Mouse (Mus musculus): Measurements from ENCODE around the gene Kif28. TPM values are rescaled to one million over a fixed set of nuclear protein-coding genes. Genes with fewer than 3 reads are reported as not detected.

Gene Kif28
- polyA plus RNA-seq (2012; ENCODE audit: insufficient read depth, insufficient read length, missing spikeins), result not detected in 2 replicates

DNA sequence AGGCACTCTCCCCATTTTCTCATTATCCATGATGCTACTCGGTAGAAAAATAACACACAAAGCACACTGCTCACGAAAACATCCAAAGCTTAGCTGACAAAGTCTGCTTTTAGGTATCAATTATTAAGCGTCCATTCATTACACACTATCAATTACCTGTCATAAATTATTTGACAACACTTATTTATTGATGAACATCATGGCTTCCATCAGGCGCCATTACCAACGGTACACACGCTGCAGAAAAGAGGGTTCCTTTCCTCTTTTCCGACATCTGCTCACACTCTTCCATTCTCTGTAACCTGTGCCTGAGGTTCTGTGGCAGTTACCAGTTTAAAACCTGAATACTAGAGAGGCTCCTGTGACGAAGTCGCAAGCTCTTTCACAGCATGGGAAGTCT lies at the start of gene Kif28:
Kif28 (minus strand) TSS at position 101 of the 400 bp plus-strand sequence.
- H3K27ac ChIP-seq (replicated peaks; ENCODE audit: low read depth, low read length), result no peak within 1 kb of the TSS
- no peak within 1 kb of the TSS for H3K4me3 ChIP-seq (ENCODE audit: insufficient read depth, low read depth, low read length)
- H3K4me1 ChIP-seq (ENCODE audit: control insufficient read depth, insufficient read depth, insufficient read length, low read length), result no peaks in the 10 kb centered on the region

DNA sequence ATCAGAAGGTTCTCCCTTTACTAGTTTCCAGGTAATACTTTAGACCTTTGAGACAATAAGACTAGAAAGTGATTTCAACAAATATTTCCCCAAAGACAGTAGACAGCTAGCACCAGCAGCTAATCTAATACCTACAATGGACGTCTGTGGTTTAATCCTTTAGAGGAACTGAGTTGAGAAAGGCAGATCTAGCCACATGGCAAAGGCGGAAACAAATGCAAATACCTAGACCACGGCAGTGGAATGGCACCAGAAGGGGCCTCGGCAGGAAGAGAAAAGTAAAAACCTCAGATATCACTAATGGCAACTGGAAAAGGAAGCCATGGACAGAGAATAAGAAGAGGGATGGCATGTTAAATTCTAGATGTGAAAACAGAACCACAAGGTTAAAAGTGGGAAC lies 42.2 kb upstream of the Kif28 start:
- Histone ChIP-seq H3K4me1 (ENCODE audit: control insufficient read depth, insufficient read depth, insufficient read length, low read length) (no peaks in the 10 kb centered on the region), H3K4me3 (ENCODE audit: insufficient read depth, low read depth, low read length) (no peak overlapping the region), H3K27ac (replicated peaks; ENCODE audit: low read depth, low read length) (no peak overlapping the region)

- Histone ChIP-seq H3K27ac (replicated peaks; ENCODE audit: low read depth, low read length) (no peak overlapping the region), H3K4me3 (ENCODE audit: insufficient read depth, low read depth, low read length) (no peak overlapping the region), H3K4me1 (ENCODE audit: control insufficient read depth, insufficient read depth, insufficient read length, low read length) (no peaks in the 10 kb centered on the region)
These were observed 40.4 kb upstream of the Kif28 start for GRCm38 (mm10) chr1:179785502-179785901.

GRCm38 (mm10) chr1:179784098-179784497 lies 39.0 kb upstream of the Kif28 start:
- no peak overlapping the region for H3K27ac ChIP-seq (replicated peaks; ENCODE audit: low read depth, low read length)
- H3K4me3 ChIP-seq (ENCODE audit: insufficient read depth, low read depth, low read length), result no peak overlapping the region
- H3K4me1 ChIP-seq (ENCODE audit: control insufficient read depth, insufficient read depth, insufficient read length, low read length), result no peaks in the 10 kb centered on the region

DNA sequence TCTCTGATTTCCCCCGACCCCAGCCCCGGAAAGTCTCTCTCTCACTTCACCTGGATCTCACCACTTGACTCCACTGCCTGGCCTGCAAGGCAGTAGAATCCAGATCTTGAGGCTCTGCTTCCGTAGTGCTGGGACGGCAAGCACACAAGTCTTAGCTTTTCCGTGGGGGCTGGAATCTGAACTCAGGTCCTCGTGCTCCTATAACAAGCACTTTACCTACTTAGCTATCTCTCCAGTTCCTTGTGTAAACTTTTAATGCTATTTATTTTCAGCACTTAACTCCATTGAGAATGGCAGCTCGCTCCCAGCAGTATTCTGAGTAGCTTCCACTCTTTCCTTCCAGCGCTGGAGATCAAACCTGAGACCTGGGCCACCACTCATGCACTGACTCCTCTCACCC lies 31.8 kb upstream of the Kif28 start:
- Histone ChIP-seq H3K27ac (replicated peaks; ENCODE audit: low read depth, low read length) (no peak overlapping the region), H3K4me3 (ENCODE audit: insufficient read depth, low read depth, low read length) (no peak overlapping the region), H3K4me1 (ENCODE audit: control insufficient read depth, insufficient read depth, insufficient read length, low read length) (no peaks in the 10 kb centered on the region)

GRCm38 (mm10) chr1:179760553-179760952 lies 15.5 kb upstream of the Kif28 start:
- Histone ChIP-seq H3K27ac (replicated peaks; ENCODE audit: low read depth, low read length) (no peak overlapping the region), H3K4me3 (ENCODE audit: insufficient read depth, low read depth, low read length) (no peak overlapping the region), H3K4me1 (ENCODE audit: control insufficient read depth, insufficient read depth, insufficient read length, low read length) (no peaks in the 10 kb centered on the region)

DNA sequence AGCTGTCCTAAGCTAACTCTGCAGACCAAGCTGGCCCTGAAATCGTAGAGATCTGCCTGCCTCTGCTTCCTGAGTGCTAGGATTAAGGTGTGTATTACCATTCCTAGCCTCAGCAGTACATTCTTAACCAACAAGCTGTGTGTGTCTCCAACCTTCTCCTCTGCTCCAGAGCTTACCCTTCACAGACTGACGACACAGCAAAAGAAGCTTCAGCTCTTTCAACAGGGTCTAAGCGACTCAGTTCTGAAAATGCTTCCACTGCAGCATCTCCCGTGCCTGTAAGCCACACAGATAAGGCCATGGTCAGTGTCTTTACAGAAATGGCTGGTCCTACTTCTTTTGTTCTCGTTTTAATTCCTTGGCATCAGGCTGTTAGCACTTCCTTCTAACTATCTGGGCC lies 15.0 kb upstream of the Kif28 start:
- Histone ChIP-seq H3K27ac (replicated peaks; ENCODE audit: low read depth, low read length) (no peak overlapping the region), H3K4me1 (ENCODE audit: control insufficient read depth, insufficient read depth, insufficient read length, low read length) (no peaks in the 10 kb centered on the region), H3K4me3 (ENCODE audit: insufficient read depth, low read depth, low read length) (no peak overlapping the region)

DNA sequence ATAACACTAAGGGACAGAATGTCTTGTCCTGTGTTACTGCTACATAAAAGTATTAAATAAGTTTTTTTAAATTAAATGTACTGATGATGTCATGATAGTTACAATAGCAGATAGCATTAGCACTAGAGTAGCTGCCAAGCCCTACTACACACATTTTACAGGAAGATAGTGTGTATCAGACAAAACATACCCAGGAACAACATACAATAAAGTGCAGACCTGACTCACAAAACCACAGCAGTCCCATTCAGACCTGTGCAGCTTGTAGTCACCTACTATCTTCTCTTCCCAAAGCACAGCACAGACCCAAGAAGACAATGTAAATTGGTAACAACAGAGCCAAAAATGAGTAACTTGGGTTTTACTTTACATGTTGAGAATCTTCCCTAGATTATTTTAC lies 11.4 kb upstream of the Kif28 start:
- Histone ChIP-seq H3K4me3 (ENCODE audit: insufficient read depth, low read depth, low read length) (no peak overlapping the region), H3K27ac (replicated peaks; ENCODE audit: low read depth, low read length) (no peak overlapping the region), H3K4me1 (ENCODE audit: control insufficient read depth, insufficient read depth, insufficient read length, low read length) (no peaks in the 10 kb centered on the region)

DNA sequence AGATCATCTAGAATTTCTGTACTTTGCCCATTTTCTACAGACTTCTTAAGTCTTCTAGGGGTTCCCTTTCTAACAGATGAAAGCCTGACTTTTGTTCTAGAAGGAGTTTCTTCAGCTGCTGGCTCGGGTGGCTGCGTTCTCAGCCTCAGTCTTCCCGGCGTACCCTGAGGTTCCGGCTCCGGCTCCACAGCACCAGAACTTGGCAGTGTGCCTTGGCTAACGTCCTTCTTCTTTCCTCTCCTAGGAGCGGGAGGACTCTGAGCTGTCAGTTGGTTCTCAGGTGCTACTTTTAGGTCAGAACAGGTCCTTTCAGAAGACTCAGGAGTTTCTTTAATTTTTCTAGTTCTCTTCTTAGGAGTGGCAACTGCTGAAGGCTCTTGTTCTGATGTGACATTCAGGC lies 7.9 kb upstream of the Kif28 start:
- Histone ChIP-seq H3K4me3 (ENCODE audit: insufficient read depth, low read depth, low read length) (no peak overlapping the region), H3K27ac (replicated peaks; ENCODE audit: low read depth, low read length) (no peak overlapping the region), H3K4me1 (ENCODE audit: control insufficient read depth, insufficient read depth, insufficient read length, low read length) (no peaks in the 10 kb centered on the region)

DNA sequence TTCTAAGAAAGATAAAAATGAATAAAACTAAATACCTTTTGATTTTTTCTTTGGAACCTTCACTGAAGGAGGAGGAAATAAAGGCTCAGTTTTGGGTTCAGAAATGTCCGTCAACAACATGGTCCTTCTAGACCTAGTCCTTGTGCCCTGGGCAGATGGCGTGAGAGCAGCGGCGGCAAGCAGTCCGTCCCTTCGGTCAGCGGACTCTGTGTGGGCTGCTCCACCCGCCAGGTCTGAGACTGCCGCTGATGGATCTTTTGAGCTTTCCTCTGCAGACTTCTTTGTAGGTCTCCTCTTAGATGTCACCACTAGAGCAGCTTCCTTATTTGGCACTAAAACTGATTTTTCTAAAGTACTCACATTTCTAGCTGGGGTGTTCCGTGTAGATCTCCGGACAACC lies 7.2 kb upstream of the Kif28 start:
- H3K4me1 ChIP-seq (ENCODE audit: control insufficient read depth, insufficient read depth, insufficient read length, low read length), result no peaks in the 10 kb centered on the region
- no peak overlapping the region for H3K4me3 ChIP-seq (ENCODE audit: insufficient read depth, low read depth, low read length)
- H3K27ac ChIP-seq (replicated peaks; ENCODE audit: low read depth, low read length), result no peak overlapping the region

DNA sequence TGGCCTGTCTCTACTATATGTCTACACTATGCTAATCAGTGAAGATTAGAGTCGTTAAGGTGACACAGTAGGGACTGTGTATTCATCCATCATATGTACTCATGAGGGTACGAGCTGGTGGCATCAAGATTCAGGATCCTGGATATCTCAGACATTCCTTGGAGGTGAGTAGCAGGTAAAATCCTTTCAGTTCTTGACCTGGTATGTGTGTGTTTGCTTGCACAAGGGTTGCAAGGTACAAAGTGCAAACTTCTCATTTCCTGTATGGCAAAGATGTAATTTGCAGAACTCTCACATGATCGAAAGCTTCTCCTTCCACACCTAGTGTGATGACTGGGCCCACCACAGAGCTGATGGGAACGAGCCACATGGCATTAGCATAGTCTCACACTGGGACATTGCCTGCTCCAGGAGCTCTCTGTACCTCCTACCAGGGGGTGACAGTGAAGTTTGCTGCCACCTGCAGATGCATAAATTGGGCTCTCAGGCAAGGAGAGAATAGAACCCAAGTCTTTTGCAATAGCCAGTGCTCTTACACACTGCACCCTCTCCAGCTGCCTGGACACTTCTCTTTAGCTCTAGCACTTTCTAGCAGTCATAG lies 1.4 kb downstream of the Kif28 start:
- no peak overlapping the region for H3K27ac ChIP-seq (replicated peaks; ENCODE audit: low read depth, low read length)
- no peaks in the 10 kb centered on the region for H3K4me1 ChIP-seq (ENCODE audit: control insufficient read depth, insufficient read depth, insufficient read length, low read length)
- H3K4me3 ChIP-seq (ENCODE audit: insufficient read depth, low read depth, low read length), result no peak overlapping the region

DNA sequence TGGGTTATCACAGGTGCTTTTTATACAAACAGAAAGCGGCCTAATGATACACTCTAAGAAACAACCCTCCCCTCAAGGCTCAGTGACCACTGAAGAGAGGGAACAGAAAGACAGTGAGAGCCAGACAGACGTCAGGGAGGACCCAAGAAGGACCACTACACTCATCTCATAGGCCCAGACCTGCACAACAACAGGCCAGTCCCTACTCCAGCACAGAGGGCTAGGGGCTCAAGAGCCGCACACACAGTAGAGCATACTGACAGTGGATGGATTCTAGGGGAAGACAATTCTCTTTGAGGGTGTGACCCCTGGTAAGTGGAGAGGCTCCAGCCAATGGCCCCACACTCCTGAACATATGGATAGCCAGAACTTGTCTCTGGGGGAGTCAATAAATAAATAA lies 8.6 kb downstream of the Kif28 start:
- Histone ChIP-seq H3K4me1 (ENCODE audit: control insufficient read depth, insufficient read depth, insufficient read length, low read length) (no peaks in the 10 kb centered on the region), H3K27ac (replicated peaks; ENCODE audit: low read depth, low read length) (no peak overlapping the region), H3K4me3 (ENCODE audit: insufficient read depth, low read depth, low read length) (no peak overlapping the region)

DNA sequence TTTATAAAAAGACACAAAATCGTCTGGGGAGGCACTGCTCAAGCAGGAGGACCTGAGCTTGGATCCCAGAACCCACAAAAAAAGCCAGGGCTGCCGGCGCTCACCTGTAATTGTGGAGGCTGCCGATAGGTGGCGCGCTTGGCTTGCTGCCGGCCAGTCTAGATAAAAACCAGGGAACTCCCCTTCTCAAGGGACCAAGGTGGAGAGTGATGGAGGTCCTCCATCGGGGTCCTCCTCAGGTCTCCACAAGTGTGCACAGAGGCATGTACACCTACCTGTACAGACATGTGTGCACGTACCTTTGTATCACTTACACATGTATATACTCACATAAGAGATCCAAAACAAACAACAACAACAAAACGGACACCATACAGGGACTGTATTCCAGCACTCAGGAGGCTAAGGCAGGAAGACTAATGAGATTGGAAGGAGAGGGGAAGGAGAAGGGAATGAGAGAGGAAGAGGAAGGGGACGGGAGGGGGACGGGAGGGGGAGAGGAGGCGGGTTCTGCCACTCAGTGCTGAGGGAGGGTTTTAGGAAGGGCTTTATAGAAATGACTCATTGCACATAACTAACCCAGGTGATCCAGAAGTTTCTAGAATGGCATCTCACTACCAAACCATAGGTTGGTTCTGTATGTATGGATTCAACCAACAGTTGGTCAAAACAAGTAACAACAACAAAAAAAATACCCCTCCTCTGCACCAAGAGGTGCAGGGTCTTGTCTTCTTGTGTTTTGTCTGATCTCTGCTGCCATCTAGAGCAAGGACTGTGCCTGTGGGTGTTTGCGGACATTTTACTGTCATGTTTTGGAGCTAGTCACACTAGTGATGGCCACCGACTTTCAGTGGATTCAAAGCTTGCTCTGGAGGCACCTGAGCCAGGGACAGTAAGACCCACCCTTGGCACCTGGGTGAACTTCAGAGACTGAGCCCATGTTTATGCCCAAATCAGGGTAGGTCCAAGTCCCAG lies 10.3 kb downstream of the Kif28 start:
- Histone ChIP-seq H3K4me3 (ENCODE audit: insufficient read depth, low read depth, low read length) (no peak overlapping the region), H3K4me1 (ENCODE audit: control insufficient read depth, insufficient read depth, insufficient read length, low read length) (no peaks in the 10 kb centered on the region), H3K27ac (replicated peaks; ENCODE audit: low read depth, low read length) (no peak overlapping the region)

GRCm38 (mm10) chr1:179731391-179731790 lies 13.7 kb downstream of the Kif28 start:
- no peaks in the 10 kb centered on the region for H3K4me1 ChIP-seq (ENCODE audit: control insufficient read depth, insufficient read depth, insufficient read length, low read length)
- no peak overlapping the region for H3K27ac ChIP-seq (replicated peaks; ENCODE audit: low read depth, low read length)
- H3K4me3 ChIP-seq (ENCODE audit: insufficient read depth, low read depth, low read length), result no peak overlapping the region

GRCm38 (mm10) chr1:179728661-179729060 lies 16.4 kb downstream of the Kif28 start:
- Histone ChIP-seq H3K4me1 (ENCODE audit: control insufficient read depth, insufficient read depth, insufficient read length, low read length) (no peaks in the 10 kb centered on the region), H3K27ac (replicated peaks; ENCODE audit: low read depth, low read length) (no peak overlapping the region), H3K4me3 (ENCODE audit: insufficient read depth, low read depth, low read length) (no peak overlapping the region)
